Mouse (Mus musculus) midbrain, embryonic 10.5 days (tissue): ENCODE data around the gene Olfr287. TPM values are rescaled to one million over a fixed set of nuclear protein-coding genes. Genes with fewer than 3 reads are reported as not detected.

Experiments
- DNase-seq: peaks from one replicate; pipeline ENCODE4 v3.0.0-alpha.2; 2017; ENCODE audit warnings: low spot score
- H3K27ac ChIP-seq: fragments of 300-500 bp; sonication (generic); replicated peaks from 2 replicates; pipeline ENCODE4 v1.5.1; 2016; ENCODE audit warnings: mild to moderate bottlenecking
- H3K27me3 ChIP-seq: fragments of 300-500 bp; sonication (generic); 2 replicates; pipeline ENCODE4 v1.6.1; 2016; ENCODE audit warnings: low read depth, mild to moderate bottlenecking; ENCODE audit not compliant: poor library complexity, severe bottlenecking
- H3K36me3 ChIP-seq: fragments of 300-500 bp; sonication (generic); 2 replicates; pipeline ENCODE4 v1.6.1; 2016; ENCODE audit warnings: mild to moderate bottlenecking, moderate library complexity
- H3K4me1 ChIP-seq: fragments of 300-500 bp; sonication (generic); 2 replicates; pipeline ENCODE4 v1.6.1; 2016
- H3K4me3 ChIP-seq: fragments of 300-500 bp; sonication (generic); 2 replicates; pipeline ENCODE4 v1.5.1; 2016; ENCODE audit warnings: mild to moderate bottlenecking, moderate library complexity
- H3K9me3 ChIP-seq: fragments of 300-500 bp; sonication (generic); replicated peaks from 2 replicates; pipeline ENCODE4 v1.6.1; 2016; ENCODE audit warnings: mild to moderate bottlenecking
- WGBS: fragments of 180-500 bp; shearing (Covaris S2); methylation state at CpG from one replicate; pipeline ENCODE4 v1.1.7; 2016; 5-methylcytosine and 5-hydroxymethylcytosine counted together
- polyA plus RNA-seq: library from polyadenylated mRNA; unstranded; fragments of >200 nt; fragmentation: Nextera tagmentation; extraction: Ambion mirVana; gene quantifications from 2 replicates; pipeline ENCODE4 v1.2.1, GENCODE M21; 2016

Gene Olfr287
- polyA plus RNA-seq = not detected in 2 replicates

DNA sequence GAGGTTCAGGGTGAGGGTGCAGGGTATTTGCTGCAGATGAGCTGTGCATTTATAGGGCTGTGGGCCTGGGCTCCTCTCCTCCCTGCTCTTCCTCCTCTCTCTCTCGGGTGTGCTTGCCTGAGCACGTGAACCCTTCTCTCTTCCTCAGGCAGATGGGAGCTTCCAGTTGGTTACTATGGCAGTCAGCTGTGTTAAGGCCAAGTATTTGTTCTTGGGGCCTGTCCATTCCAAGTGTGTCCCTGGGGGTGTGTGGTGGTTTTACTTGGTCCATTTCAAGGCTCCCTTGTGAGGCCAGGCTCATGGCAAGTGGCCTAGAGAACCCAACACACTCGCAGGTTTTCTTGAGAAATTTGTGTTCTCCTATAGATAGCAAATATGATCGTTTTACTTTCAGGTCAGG lies at the start of gene Olfr287, which contains the start of gene Gm44579:
TSS of gene Olfr287 (minus strand) at position 180 of the 400 bp plus-strand sequence.
TSS of gene Gm44579 (minus strand) at position 101 of the 400 bp plus-strand sequence.
- no peaks in the 10 kb centered on the region; the same call in 1 of the 2 replicates for H3K4me1 ChIP-seq
- no peaks in the 10 kb centered on the region for H3K9me3 ChIP-seq
- no peak within 1 kb of the TSS for H3K27ac ChIP-seq
- DNase-seq = no peak
- H3K27me3 ChIP-seq = no peaks in the 10 kb centered on the region
- no peaks in the 10 kb centered on the region for H3K36me3 ChIP-seq
- 76% methylated on average over 4 of the region's 4 CpGs for WGBS
- H3K4me3 ChIP-seq = no peak within 1 kb of the TSS

DNA sequence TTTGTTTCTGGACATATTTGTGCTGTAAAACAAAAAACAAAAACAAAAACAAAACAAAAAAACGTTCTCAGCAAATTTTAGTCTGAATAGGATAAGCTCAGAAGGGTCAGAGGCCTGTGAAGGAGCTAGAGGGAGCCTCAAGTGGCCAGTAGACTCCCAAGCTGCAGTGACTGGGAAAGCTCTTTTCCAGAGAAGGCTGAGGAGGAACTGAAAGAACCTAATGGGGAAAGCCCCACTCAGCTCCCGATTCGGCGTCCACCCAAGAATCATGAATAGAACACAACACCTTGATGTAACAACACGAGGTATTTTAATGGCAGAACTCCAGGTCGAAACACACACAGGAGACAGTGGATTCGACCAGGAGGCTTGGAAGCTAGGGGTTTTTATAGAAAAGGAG lies 36.9 kb upstream of the Olfr287 start:
- Histone ChIP-seq H3K27ac (no peak overlapping the region), H3K4me1 (no peaks in the 10 kb centered on the region), H3K27me3 (no peaks in the 10 kb centered on the region), H3K4me3 (no peak overlapping the region), H3K9me3 (no peaks in the 10 kb centered on the region), H3K36me3 (no peaks in the 10 kb centered on the region)
- WGBS = 87% methylated on average over 7 of the region's 7 CpGs
- DNase-seq = no peak

DNA sequence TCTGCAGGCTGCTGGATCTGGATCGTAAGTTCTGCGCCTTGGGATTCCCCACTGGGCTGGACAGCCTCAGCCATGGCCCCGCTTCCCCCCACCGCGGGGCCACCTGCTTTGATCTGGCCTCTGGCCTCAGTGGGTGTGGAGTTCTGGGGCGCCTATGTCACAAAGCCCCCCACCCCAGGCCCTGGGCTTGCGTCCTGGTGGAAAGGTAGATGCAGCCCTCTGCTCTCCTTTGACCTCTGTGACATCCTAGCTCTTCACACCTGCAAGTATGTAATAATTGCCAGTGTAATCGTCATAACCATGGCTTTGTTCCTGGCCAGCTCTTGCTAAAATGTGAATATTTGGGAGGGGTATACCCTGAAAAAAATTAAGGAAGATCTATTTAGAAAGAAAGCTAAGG lies 36.3 kb upstream of the Olfr287 start, which contains the start of gene H1fnt:
TSS of gene H1fnt (minus strand) at position 101 of the 400 bp plus-strand sequence.
- Histone ChIP-seq H3K27me3 (no peaks in the 10 kb centered on the region), H3K4me3 (no peak within 1 kb of the TSS), H3K27ac (no peak within 1 kb of the TSS), H3K4me1 (no peaks in the 10 kb centered on the region), H3K9me3 (no peaks in the 10 kb centered on the region), H3K36me3 (no peaks in the 10 kb centered on the region)
- DNase-seq = no peak
- WGBS = 86% methylated on average over 8 of the region's 8 CpGs

DNA sequence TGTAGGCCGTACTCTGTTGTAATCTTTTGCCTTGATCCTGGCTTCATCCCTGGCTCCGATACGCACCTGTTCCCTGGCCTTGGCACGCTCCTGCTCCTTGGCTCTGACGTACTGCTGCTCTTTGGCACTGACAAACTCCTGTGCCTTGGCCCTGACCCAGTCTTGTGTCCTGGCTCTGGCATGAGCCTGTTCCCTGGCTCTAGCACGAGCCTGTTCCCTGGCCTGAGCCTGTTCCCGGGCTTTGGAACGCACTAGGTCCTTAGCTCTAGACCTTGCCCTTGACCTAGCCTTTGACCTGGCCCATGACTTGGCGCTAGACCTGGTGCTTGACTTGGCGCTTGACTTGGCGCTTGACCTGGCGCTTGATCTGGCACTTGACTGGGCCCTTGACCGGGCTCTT lies 35.4 kb upstream of the Olfr287 start:
- Histone ChIP-seq H3K4me1 (no peaks in the 10 kb centered on the region), H3K27ac (no peak overlapping the region), H3K36me3 (no peaks in the 10 kb centered on the region), H3K9me3 (no peaks in the 10 kb centered on the region), H3K27me3 (no peaks in the 10 kb centered on the region), H3K4me3 (no peak overlapping the region)
- 96% methylated on average over 13 of the region's 13 CpGs for WGBS
- no peak for DNase-seq

DNA sequence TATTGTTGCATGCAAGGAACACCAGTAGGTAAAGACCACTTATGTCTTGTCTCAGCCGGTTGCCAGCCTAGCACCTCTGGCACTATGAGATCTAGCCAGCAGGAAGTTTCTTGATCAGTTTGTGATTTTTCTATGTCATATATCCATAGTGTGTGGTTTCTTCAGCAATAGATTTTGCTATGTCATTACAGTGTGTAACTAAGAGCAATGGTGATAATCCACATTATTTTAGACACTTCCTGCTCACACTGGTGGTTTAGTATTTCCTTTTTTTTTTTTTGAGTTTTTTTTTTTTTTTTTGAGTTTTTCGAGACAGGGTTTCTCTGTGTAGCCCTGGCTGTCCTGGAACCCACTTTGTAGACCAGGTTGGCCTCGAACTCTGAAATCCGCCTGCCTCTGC lies 14.6 kb upstream of the Olfr287 start:
- Histone ChIP-seq H3K27me3 (no peaks in the 10 kb centered on the region), H3K4me1 (no peaks in the 10 kb centered on the region), H3K27ac (no peak overlapping the region), H3K4me3 (no peak overlapping the region), H3K36me3 (no peaks in the 10 kb centered on the region), H3K9me3 (no peaks in the 10 kb centered on the region)
- DNase-seq = no peak
- 88% methylated on average over 4 of the region's 4 CpGs for WGBS

DNA sequence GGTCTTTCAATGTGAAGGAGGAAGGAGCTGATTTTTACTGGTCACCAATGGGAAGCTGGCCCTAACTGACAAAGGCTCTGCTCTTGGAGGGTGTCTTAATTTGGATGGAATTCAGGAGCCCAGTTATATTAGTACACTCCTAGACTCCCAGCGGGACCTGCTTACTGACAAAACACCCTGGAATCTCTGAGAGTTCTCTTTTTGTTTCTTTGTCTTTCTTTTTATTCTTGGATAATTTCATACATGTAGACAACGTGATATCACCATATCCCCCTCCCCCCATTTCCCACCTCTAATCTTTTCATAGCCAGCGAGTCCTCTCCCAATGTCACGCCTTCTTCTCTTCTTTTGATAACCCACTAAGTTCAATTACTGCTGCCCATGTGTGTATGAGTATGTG lies 13.5 kb upstream of the Olfr287 start, which contains the start of gene Olfr286:
TSS of gene Olfr286 (minus strand) at position 101 of the 400 bp plus-strand sequence.
- 91% methylated on average over 4 of the region's 4 CpGs for WGBS
- H3K27ac ChIP-seq = no peak within 1 kb of the TSS
- no peaks in the 10 kb centered on the region for H3K36me3 ChIP-seq
- no peaks in the 10 kb centered on the region for H3K9me3 ChIP-seq
- H3K27me3 ChIP-seq = no peaks in the 10 kb centered on the region
- DNase-seq = no peak
- no peaks in the 10 kb centered on the region for H3K4me1 ChIP-seq
- no peak within 1 kb of the TSS for H3K4me3 ChIP-seq

DNA sequence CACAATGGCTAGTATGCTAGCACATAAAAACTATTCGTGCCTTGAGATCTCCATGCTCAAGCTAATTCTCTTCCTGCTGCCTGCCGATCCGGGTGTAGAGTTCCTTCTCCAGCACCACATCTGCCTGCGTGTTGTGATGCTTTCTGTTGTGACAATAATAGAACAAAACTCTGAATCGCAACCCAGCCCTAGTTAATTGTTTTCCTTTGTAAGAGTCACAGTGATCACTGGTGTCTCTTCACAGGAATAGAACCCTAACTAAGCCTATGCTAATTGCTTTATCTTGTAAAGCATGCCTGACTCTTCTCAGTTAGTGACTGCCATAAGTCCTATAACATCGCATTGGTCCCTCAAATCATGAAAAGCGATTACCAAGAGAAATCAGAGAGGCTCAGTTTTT lies 5.2 kb upstream of the Olfr287 start:
- H3K4me1 ChIP-seq = no peaks in the 10 kb centered on the region; the same call in 1 of the 2 replicates
- H3K27me3 ChIP-seq = no peaks in the 10 kb centered on the region
- no peaks in the 10 kb centered on the region for H3K36me3 ChIP-seq
- H3K27ac ChIP-seq = no peak overlapping the region
- DNase-seq = no peak
- H3K4me3 ChIP-seq = no peak overlapping the region
- H3K9me3 ChIP-seq = no peaks in the 10 kb centered on the region
- 69% methylated on average over 7 of the region's 7 CpGs for WGBS

DNA sequence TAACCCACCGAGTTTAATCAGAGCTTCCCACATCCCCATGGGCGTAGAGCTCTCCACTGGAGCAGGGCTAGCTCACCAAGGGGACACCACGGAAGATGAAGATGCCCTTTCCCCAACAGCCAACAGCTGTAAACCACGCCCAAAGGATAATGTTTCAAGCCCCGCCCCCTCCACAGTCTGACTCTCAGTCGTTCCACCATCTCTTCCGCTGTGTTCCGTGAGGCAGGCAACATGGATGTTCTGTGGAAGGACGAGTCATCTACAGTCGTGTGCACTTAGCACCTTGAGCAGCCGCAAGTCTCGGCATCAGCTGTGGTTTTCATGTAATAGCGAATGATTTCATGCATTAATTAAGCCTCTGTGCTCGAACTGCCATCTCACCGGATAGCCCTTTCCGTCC lies 4.8 kb upstream of the Olfr287 start:
- Histone ChIP-seq H3K9me3 (no peaks in the 10 kb centered on the region), H3K27ac (no peak overlapping the region), H3K36me3 (no peaks in the 10 kb centered on the region), H3K27me3 (no peaks in the 10 kb centered on the region), H3K4me3 (peak overlapping the region; percentile 24; the same call in 1 of the 2 replicates), H3K4me1 (no peaks in the 10 kb centered on the region; the same call in 1 of the 2 replicates)
- DNase-seq = no peak
- WGBS = 43% methylated on average over 16 of the region's 16 CpGs

DNA sequence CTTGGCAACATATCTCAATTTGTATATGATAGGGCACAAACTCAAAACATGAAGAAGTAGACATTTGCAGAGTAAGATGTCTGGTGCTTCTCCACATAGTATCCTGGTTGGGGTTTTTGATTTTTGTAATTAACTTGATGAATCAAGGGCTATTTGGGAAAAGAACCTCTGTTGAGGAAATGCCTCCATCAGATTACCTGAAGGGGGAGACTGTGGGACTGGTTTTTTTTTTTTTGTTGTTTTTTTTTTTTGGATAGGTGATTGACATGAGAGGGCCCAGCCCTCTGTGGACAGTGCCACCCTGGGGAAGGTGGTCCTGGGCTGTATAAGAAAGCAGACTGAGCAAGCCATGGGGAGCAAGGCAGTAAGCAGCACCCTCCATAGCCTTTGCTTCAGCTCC lies 1.5 kb upstream of the Olfr287 start:
- no peak overlapping the region for H3K4me3 ChIP-seq
- no peaks in the 10 kb centered on the region for H3K9me3 ChIP-seq
- no peaks in the 10 kb centered on the region for H3K36me3 ChIP-seq
- no peaks in the 10 kb centered on the region for H3K27me3 ChIP-seq
- no peak overlapping the region for H3K27ac ChIP-seq
- H3K4me1 ChIP-seq = no peaks in the 10 kb centered on the region; the same call in 1 of the 2 replicates
- DNase-seq = no peak

DNA sequence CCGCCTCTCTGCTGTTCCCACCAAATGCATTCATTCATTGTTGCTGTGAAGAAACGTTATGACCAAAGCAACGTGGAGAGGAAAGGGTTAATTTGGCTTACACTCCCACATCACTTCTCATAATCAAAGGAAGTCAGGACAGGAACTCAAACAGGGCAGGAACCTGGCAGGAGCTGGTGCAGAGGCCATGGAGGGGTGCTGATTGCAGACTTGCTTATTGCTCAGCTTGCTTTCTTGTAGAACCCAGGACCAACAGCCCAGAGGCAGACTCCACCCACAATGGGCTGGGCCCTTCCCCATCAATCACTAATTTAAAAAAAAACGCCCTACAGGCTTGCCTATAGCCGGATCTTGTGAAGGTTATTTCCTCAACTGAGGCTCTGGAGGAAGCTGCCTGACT lies 6.7 kb downstream of the Olfr287 start:
- Histone ChIP-seq H3K4me3 (no peak overlapping the region), H3K9me3 (no peaks in the 10 kb centered on the region), H3K27ac (no peak overlapping the region), H3K4me1 (no peaks in the 10 kb centered on the region), H3K27me3 (no peaks in the 10 kb centered on the region), H3K36me3 (no peaks in the 10 kb centered on the region)
- 80% methylated on average over 5 of the region's 5 CpGs for WGBS
- DNase-seq = no peak

DNA sequence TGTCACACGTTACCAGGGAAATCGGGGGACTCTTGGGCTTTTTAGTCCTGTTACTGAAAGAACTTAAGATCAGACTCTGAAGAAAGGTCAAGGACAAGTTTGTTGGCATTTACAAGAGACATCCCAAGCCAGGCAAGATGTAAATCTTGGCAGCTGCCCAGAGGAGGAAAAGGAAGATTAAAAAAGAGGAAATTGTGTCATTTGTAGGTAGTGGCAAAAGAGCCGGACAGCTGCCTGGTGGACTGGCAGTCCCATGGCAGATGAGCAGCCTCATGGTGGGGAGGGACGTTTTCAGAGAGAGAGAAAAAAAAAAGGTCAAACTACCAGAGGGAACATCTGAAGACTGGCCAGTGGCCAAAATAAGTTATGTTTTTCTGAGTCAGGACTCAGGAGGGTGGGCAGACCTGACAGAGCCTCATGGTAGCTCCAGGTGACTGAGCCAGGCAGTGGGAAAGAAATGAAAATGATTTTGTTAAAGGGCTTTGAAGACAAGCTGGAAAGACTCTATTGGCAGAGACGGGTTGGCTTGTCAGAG lies 7.5 kb downstream of the Olfr287 start:
- Histone ChIP-seq H3K9me3 (no peaks in the 10 kb centered on the region), H3K36me3 (no peaks in the 10 kb centered on the region)
- 80% methylated on average over 5 of the region's 5 CpGs for WGBS

DNA sequence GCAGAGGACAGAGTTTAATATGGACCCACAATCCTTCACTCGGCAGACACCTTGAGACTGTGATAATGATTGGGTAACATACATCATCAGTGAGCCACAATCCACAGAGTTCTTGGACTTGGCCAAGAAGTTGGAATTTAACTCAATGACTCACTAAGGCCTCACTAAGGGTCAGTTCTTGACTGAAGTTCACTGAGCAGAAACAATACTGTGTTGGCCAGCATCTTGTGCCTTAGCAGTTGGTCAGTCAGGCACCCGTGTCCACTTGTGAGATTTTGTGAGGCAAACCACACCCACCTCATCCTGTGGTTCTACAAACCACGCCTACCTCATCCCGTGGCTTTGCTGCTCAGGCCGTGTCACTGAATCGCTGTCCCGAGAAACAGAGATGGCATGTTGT lies 11.2 kb downstream of the Olfr287 start:
- Histone ChIP-seq H3K27ac (no peak overlapping the region), H3K36me3 (no peaks in the 10 kb centered on the region), H3K9me3 (no peaks in the 10 kb centered on the region), H3K4me1 (no peaks in the 10 kb centered on the region), H3K4me3 (no peak overlapping the region), H3K27me3 (no peaks in the 10 kb centered on the region)
- 80% methylated on average over 7 of the region's 7 CpGs for WGBS
- no peak for DNase-seq

More for the DNA sequence above, 7.5 kb downstream of the Olfr287 start:
- no peak overlapping the region for H3K4me3 ChIP-seq
- no peaks in the 10 kb centered on the region for H3K4me1 ChIP-seq
- no peak overlapping the region for H3K27ac ChIP-seq
- DNase-seq = no peak
- H3K27me3 ChIP-seq = no peaks in the 10 kb centered on the region

DNA sequence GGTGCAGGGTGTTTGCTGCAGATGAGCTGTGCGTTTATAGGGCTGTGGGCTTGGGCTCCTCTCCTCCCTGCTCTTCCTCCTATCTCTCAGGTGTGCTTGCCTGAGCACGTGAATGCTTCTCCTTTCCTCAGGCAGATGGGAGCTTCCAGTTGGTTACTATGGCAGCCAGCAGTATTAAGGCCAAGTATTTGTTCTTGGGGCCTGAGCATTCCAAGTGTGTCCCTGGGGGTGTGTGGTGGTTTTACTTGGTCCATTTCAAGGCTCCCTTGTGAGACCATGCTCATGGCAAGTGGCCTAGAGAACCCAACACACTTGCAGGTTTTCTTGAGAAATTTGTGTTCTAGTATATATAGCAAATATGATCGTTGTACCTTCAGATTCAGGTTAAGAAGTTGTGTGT lies 25.4 kb downstream of the Olfr287 start, which contains the start of gene Olfr288:
TSS of gene Olfr288 (minus strand) at position 101 of the 400 bp plus-strand sequence.
- H3K27me3 ChIP-seq = no peaks in the 10 kb centered on the region
- WGBS = 77% methylated on average over 3 of the region's 3 CpGs
- no peaks in the 10 kb centered on the region for H3K9me3 ChIP-seq
- H3K36me3 ChIP-seq = no peaks in the 10 kb centered on the region
- no peak within 1 kb of the TSS for H3K27ac ChIP-seq
- no peak for DNase-seq
- no peak within 1 kb of the TSS for H3K4me3 ChIP-seq
- H3K4me1 ChIP-seq = no peaks in the 10 kb centered on the region
